Mouse (Mus musculus): ENCODE results near the gene Fbrsl1.

Fbrsl1 gene

DNA sequence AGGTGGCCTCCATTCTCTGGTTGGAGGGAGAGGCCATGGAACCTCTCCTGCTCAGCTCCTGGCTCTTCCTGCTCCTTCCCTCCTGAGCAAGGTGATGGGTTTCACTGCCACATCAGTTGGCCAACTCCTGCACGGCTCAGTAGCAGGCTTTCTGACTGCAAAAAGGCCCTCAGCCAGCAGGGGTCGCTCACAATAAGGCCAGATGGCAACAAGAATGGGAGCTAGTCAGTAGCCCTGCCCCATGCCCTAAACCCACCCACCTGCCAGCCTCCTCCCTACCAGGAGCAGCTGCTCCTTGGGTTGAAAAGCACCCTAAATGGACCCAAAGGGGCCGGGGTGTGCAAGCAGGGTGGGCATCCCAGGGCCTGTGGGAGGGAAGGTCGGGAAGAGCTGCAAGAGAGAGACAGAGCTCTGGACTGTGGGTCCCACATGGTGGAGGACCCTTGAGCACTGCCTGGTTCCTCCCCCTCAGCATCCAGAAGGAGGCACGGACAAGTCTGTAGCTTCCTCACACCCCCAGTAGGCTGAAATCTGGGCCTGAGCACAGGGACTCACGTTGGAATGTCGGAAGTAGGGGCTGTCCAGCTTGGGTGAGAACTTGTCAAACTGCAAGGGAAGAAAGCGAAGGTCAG lies 71.4 kb downstream of the Fbrsl1 start:
- CTCF ChIA-PET = interaction anchor here (0.5 to 2.3 kb wide), 79 partner anchors 8 to 393 kb away, joined by 3 to 51 read pairs (median 4); partner anchors contain the start of genes Ep400 (in 1 of the 4), Fbrsl1 (in 1 of the 4), Pole (in 1 of the 4) and Pxmp2 (in 1 of the 4)
- POLR2A ChIA-PET = interaction anchor here (0.7 to 2.7 kb wide), 44 partner anchors 9 to 433 kb away, joined by 3 to 15 read pairs (median 3); partner anchors contain the start of genes Ddx51 (in 1 of the 4), Fbrsl1 (in 1 of the 4), Noc4l (in 1 of the 4) and Ulk1 (in 1 of the 4)

DNA sequence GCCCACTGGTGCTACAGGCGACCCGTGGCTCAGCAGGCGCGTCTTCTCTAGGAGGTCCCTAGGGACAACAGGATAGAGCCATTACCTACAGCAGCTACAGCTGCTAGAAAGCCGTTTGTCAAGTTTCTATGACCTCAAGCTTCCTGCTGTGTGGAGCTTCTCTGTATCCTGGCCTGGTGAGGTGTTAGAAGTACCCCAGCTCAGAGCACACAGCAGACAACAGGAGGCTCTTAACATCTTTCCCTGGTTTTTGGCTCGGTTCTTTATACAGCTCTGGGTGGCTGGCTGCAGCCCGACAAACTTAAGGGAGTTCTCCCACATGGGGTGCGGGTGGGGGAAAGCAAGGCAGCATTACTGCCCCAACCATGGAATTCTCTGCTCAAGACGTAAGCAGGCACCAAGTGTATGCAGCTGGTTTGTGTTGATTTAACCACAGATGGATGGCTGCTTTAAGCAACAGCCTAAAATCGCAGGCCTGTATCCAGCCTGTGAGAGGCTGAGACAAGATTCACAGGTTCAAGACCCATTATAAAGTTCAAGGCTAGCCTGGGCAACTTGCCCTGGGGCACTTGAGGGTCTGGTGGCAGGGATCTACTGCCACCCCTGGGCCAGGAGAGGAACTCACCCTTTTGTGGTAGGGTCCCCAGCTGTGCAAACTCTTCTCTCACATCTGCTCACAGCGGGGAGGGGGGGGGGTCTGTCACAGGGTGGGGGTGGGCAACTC lies 84.3 kb downstream of the Fbrsl1 start:
- ChIA-PET POLR2A (interaction anchor here (0.6 to 3.4 kb wide), 63 partner anchors 8 to 1300 kb away, joined by 3 to 34 read pairs (median 5); partner anchors contain the start of genes Pole (in 3 of the 4), Ddx51 (in 2 of the 4), Fbrsl1 (in 2 of the 4) and Noc4l (in 2 of the 4)), CTCF (interaction anchor here (0.5 to 2.9 kb wide), 42 partner anchors 8 to 407 kb away, joined by 3 to 27 read pairs (median 4); partner anchors contain the start of genes Ep400 (in 1 of the 4), P2rx2 (in 1 of the 4), Pole (in 1 of the 4) and Pxmp2 (in 1 of the 4))

DNA sequence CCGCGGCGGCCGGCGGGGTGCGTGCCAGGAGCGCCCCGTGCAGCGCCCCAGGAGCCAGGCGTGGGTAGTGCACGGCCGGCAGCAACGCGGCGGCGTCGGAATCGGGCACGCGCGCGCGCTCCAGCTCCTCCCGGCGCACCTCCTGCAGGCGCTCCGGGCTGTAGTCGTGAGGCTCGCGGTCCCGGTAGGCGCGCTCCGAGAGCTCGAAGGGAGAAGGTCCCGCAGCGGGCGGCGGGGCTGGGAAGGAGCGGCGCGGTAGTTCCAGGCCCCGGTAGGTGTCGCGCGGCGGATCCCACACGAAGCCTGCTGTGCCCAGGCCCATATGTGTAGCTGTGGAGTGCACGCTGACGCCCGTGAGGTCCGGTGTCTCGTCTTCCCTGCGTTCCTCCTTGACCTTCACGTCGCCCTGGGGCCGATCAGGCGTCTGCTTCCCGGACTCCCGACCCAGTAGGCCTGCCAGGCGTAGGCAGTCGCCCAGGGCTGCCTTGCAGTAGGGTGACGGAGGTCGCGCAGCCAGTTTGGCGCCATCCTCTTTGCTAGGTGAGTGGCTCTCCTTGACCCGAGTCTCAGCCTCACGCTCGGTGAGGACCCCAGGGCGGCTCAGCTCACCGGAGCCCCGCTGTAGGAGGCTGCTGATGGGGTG lies 85.0 kb downstream of the Fbrsl1 start:
- CTCF ChIA-PET = interaction anchor here (0.7 to 2.9 kb wide), 53 partner anchors 8 to 407 kb away, joined by 3 to 27 read pairs (median 4); partner anchors contain the start of genes Ep400 (in 1 of the 4), Fbrsl1 (in 1 of the 4), P2rx2 (in 1 of the 4) and Pole (in 1 of the 4)

DNA sequence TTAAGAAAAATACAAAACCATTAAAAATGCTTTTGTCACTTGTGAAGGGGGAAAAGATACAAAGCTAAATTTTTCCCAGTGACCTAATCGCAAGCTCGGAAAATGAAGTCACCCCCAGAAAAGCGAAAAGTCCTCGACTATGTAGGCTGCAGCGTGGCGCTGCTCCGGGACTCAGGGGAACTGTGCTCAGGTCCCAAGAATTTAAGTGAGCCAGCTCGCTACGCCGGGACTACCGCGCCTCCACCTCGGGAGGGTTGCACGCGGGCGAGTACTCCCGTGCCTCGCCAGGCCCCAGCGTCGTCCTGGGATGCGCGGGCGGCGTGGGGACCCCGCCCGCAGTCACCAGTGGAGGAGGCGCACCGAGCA lies 85.5 kb downstream of the Fbrsl1 start:
- POLR2A ChIA-PET = interaction anchor here (0.5 to 3.4 kb wide), 58 partner anchors 8 to 444 kb away, joined by 3 to 34 read pairs (median 5); partner anchors contain the start of genes P2rx2 (in 3 of the 4), Pole (in 3 of the 4), Ddx51 (in 2 of the 4) and Fbrsl1 (in 2 of the 4)

More for the DNA sequence above, 85.0 kb downstream of the Fbrsl1 start:
- POLR2A ChIA-PET = interaction anchor here (0.5 to 3.4 kb wide), 72 partner anchors 8 to 1300 kb away, joined by 3 to 34 read pairs (median 4); partner anchors contain the start of genes P2rx2 (in 3 of the 4), Pole (in 3 of the 4), Ddx51 (in 2 of the 4) and Fbrsl1 (in 2 of the 4)

DNA sequence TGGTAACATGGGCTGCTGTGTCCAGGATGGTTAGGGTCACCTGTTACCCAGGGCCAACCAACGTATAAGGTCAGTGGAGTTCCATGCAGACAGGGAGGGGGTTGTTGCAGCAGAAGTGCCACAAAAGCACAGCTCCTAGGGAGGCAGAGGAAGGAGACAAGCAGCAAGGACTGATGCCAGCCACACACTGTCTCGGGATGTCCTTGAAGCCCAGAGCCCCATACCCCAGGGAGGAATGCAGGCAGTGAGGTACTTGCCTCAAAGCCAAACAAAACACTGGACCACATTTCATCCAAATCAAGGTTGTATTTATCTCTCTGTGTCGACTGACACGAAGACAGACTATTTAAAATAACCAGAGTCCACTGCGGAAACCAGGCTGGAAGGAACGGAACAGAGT lies 86.8 kb downstream of the Fbrsl1 start:
- ChIA-PET POLR2A (interaction anchor here in 3 of 4 experiments (0.9 to 3.4 kb wide), 7 partner anchors 16 to 125 kb away, joined by 3 to 34 read pairs (median 3); partner anchors contain the start of genes P2rx2 (in 2 of the 3), Pole (in 1 of the 3) and Pxmp2 (in 1 of the 3)), CTCF (interaction anchor here in 1 of 4 experiments (2.0 kb wide), 1 partner anchor 278 kb away, joined by 8 read pairs; no protein-coding TSS in a partner anchor)

More for the DNA sequence above, 85.5 kb downstream of the Fbrsl1 start:
- CTCF ChIA-PET = interaction anchor here (0.5 to 2.9 kb wide), 46 partner anchors 8 to 408 kb away, joined by 3 to 27 read pairs (median 4); partner anchors contain the start of genes Ep400 (in 1 of the 4), Fbrsl1 (in 1 of the 4), Pole (in 1 of the 4) and Pxmp2 (in 1 of the 4)

DNA sequence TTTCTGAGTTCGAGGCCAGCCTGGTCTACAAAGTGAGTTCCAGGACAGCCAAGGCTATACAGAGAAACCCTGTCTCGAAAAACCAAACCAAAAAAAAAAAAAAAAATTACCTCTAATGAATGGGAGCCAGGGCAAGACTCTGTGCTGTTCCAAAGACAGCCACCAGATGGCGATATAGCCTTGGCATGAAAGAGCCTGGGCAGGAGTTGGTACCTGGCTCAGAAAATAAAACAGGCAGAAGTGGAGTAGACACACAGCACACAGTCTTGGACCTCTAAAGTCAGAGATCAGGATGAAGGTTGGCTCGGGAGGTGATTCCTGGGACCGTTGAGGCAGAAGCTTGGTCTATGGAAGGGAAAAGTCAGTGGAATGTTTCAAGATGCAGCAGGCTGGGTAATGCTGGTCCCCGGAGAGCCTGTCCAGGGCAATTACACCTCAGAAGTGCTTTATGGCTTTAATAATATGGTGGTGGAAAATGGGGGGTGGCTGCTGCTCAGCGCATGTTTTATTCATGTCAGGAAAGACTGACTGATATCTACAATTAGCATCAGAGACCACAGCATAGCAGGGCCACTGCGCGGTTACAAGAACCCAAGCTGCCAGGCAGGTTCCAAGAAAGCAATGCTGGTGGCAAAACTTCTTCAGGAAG lies 90.6 kb downstream of the Fbrsl1 start:
- POLR2A ChIA-PET = interaction anchor here in 2 of 4 experiments (0.7 to 2.0 kb wide), 2 partner anchors 58 to 278 kb away, joined by 3 to 4 read pairs; no protein-coding TSS in a partner anchor
- CTCF ChIA-PET = interaction anchor here in 3 of 4 experiments (0.6 to 2.3 kb wide), 9 partner anchors 13 to 278 kb away, joined by 3 to 7 read pairs (median 3); no protein-coding TSS in a partner anchor

DNA sequence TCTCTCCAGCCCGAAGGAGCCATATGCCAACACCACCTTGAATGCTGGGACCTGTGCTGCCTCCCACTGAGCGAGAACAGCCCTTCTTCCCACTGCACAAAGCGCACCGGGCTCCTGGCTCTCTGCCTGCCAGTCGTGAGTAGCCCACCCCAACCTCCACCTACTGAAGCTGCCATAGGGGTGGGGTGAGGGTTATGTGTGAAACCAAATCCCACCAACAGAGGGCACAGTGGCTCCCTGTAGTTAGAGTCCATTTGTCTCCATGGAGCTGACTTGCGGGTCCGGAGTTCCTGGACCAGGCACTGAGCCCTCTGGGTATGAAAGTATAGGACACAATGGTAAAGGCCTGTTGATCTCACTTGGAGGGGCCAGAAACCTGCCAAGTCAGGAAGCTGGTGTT lies 93.6 kb downstream of the Fbrsl1 start:
- POLR2A ChIA-PET = interaction anchor here (0.5 to 5.0 kb wide), 29 partner anchors 9 to 299 kb away, joined by 3 to 21 read pairs (median 4); partner anchors contain the start of genes P2rx2 (in 3 of the 4), Ddx51 (in 1 of the 4), Fbrsl1 (in 1 of the 4) and Lrcol1 (in 1 of the 4)
- CTCF ChIA-PET = interaction anchor here (0.5 to 3.6 kb wide), 52 partner anchors 8 to 300 kb away, joined by 3 to 27 read pairs (median 4); partner anchors contain the start of genes P2rx2 (in 3 of the 4), Ddx51 (in 1 of the 4) and Noc4l (in 1 of the 4)

DNA sequence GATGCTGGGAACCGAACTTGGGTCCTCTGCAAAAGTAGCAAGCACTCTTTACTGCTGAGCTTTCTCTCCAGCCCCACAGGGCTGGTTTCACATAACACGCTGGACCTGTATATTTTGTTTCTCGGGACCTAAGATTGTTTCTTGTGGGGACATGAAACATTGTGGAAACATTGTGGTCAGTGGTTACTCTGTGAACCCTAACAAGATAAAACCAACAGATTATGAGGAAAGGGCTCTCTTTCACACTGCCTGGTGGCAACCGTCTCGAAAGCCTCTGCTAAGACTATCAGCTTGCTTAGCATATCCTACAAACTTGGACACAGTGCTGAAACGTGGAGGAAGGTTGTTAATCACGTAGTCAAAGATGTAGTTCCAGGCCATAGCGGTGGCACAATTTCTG lies 101.3 kb downstream of the Fbrsl1 start:
- ChIA-PET CTCF (no interaction called here), POLR2A (interaction anchor here in 2 of 4 experiments (0.8 to 2.0 kb wide), 5 partner anchors 9 to 61 kb away, joined by 3 to 5 read pairs (median 4); partner anchors contain the start of genes Pole (in 1 of the 2) and Pxmp2 (in 1 of the 2))

DNA sequence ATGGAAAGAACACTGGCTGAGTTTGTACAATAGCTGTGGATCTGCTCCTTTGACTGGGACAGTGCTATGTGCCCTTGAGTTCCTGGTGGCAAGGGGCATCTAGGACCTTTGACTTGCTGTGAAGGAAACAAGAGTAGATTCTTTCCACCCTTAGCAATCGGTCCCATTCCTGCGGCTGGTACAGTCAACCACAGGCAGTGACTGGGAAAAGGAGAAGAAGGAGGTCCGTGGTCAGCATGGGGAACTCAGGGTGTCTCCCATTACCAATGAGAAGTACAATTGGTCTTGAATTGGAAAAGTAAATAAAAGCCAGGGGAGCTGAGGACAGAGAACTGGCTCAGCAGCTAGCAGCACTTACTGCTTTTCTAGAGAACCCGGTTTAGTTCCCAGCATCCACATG lies 102.8 kb downstream of the Fbrsl1 start:
- ChIA-PET CTCF (interaction anchor here in 1 of 4 experiments (0.9 kb wide), 1 partner anchor 279 kb away, joined by 3 read pairs; no protein-coding TSS in a partner anchor), POLR2A (interaction anchor here in 2 of 4 experiments (0.5 to 1.8 kb wide), 5 partner anchors 9 to 308 kb away, joined by 3 to 4 read pairs (median 3); partner anchors contain the start of genes Ddx51 (in 1 of the 2) and Noc4l (in 1 of the 2))

DNA sequence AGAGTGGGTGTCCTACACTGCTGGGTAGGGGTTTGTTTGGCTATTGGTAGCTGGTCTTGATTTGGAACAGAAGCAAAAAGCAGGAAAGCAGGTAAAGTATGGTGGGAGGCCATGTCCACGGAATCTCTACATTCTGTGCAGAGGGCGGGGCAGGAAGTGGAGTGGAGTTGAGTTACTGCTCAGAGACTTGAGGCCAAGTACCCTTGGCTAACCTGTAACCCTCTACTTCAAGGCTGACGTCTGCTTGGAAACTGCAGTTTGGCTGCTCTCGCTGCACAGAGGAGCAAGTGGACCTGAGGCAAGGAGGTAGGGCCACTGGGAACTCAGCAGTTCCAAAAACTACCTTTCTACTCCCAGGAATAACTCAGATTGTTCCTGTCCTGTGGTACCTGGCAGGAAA lies 103.8 kb downstream of the Fbrsl1 start, which contains the start of gene Lrcol1:
TSS of gene Lrcol1 (plus strand) at position 207 of the 400 bp plus-strand sequence.
- ChIA-PET CTCF (interaction anchor here in 3 of 4 experiments (0.8 to 2.6 kb wide), 4 partner anchors 10 to 295 kb away, joined by 4 to 11 read pairs (median 5); no protein-coding TSS in a partner anchor), POLR2A (interaction anchor here in 3 of 4 experiments (0.7 to 3.3 kb wide), 9 partner anchors 9 to 193 kb away, joined by 3 to 20 read pairs (median 13); partner anchors contain the start of genes Pole (in 1 of the 3) and Pxmp2 (in 1 of the 3))

DNA sequence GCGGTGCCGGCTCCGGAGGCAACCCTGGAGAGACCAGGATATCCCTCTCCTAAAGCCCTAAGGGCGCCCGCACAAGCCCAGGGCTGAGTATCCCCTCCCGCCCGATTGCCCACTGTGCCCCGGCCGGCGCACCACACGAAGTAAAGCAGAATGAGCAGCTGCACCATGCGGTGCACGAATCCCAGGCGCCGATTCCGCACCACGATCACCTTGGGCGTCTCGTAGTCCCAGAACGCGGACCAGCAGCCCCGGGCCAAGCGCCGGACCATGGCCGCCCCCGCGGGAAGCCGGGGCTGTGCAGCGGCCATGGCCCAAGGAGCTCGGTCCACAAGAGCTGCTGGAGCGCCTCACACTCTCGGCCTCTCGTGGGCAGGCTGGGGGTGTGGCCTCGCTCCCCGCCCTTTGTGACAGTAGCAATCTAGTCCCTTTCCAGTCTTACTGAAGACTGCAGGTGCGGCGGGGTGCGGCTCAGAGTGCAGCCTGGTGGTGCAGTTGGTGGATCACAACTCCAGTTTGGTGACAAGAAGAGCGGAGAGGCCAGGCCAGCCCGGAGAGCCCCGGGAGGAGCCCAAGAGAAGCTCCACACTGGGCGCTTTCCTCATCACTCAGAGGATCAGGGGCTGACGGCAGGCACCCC lies 105.5 kb downstream of the Fbrsl1 start, which contains the start of gene P2rx2:
TSS of gene P2rx2 (minus strand) at position 565 of the 637 bp plus-strand sequence.
- POLR2A ChIA-PET = interaction anchor here in 3 of 4 experiments (0.7 to 3.3 kb wide), 28 partner anchors 8 to 462 kb away, joined by 3 to 20 read pairs (median 4); partner anchors contain the start of genes Ddx51 (in 2 of the 3), Noc4l (in 2 of the 3), Pole (in 2 of the 3) and Pxmp2 (in 2 of the 3)
- CTCF ChIA-PET = interaction anchor here (0.6 to 2.6 kb wide), 7 partner anchors 12 to 446 kb away, joined by 3 to 11 read pairs (median 6); no protein-coding TSS in a partner anchor

DNA sequence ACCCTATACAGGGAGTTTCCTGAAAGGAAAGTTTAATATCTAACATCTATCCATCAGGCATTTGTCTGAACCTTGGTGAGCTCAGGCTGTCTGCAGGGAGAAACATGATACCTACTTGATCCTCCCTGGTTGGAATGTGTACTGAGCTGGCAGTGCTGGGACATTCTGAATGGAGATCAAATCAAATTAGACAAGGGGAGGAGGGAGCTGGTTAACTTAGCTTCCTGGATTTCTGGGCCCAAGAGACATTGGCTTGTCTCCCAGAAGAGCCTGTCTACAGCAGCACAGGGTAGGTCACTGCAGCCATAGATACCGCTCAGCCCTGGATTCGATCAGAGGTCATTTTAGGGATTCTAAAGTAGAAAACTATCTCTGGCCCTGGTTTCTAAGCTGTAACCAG lies 109.5 kb downstream of the Fbrsl1 start:
- ChIA-PET CTCF (interaction anchor here in 3 of 4 experiments (0.6 to 1.7 kb wide), 6 partner anchors 16 to 54 kb away, joined by 3 to 5 read pairs (median 4); no protein-coding TSS in a partner anchor), POLR2A (interaction anchor here in 2 of 4 experiments (0.6 to 3.7 kb wide), 14 partner anchors 9 to 343 kb away, joined by 3 to 14 read pairs (median 5); partner anchors contain the start of genes Pole (in 1 of the 2) and Pxmp2 (in 1 of the 2))

DNA sequence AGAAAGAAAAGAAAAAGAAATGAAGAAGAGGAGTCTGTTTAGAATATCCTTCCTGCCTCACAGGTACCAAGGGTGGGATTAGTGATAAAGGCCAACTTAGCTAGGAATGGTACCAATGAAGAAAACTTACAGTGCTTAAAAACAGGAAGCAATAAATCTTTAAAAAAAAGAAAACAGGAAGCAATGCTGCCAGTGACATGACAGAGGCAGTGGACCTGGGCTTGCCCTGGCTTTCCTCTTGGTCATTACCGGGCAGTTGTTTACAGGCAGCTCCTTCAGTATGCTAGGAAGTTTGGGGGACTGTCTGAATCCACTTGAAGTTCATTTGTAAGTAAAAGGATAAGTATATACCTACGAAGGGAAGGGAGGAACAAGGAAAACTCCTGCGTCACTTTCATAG lies 117.8 kb downstream of the Fbrsl1 start:
- ChIA-PET CTCF (no interaction called here), POLR2A (interaction anchor here in 2 of 4 experiments (0.6 to 2.6 kb wide), 4 partner anchors 11 to 62 kb away, joined by 3 to 11 read pairs (median 4); partner anchors contain the start of gene P2rx2 (in 1 of the 2))

DNA sequence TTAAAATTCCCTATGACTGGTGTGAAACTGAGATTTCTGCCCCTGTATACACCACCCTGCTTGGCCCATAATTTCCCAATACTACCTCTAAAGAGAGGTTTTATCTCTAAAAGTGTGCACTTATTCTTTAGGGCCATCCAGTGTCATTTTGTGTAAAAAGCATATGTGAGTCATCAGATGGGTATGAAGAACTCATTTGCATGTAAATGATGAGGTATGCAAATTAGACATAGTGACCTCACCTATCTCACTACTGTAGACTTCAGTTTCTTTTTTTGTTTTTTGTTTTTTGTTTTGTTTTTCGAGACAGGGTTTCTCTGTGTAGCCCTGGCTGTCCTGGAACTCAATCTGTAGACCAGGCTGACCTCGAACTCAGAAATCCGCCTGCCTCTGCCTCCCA lies 135.2 kb downstream of the Fbrsl1 start:
- ChIA-PET CTCF (no interaction called here), POLR2A (interaction anchor here in 1 of 4 experiments (1.1 to 2.1 kb wide), 2 partner anchors 28 to 34 kb away, joined by 3 to 7 read pairs; partner anchors contain the start of genes Pole and Pxmp2)

All from embryonic stem cell, embryonic (primary cell).